Mouse (Mus musculus) lung, embryonic 16.5 days (tissue): ENCODE data around the gene Clspn. TPM values are rescaled to one million over a fixed set of nuclear protein-coding genes. Genes with fewer than 3 reads are reported as not detected.
A peak's percentile ranks its signal among the peaks of the same experiment; 100 is the strongest.

Experiments used
- ATAC-seq: fragments of 200-750 bp; cut with Nextera tagmentation; 2 replicates; pipeline ENCODE4 v1.8.0; 2017; ENCODE audit warnings: low read depth, mild to moderate bottlenecking, moderate library complexity
- H3K27ac ChIP-seq: fragments of 300-500 bp; sonication (generic); 2 replicates; pipeline ENCODE4 v1.5.1; 2014; ENCODE audit warnings: mild to moderate bottlenecking, control low read depth, low read length
- H3K27me3 ChIP-seq: fragments of 300-500 bp; sonication (generic); 2 replicates; pipeline ENCODE4 v1.6.1; 2014; ENCODE audit warnings: low read depth, low read length, mixed read lengths; ENCODE audit not compliant: control insufficient read depth, insufficient read depth
- H3K36me3 ChIP-seq: fragments of 300-500 bp; sonication (generic); 2 replicates; pipeline ENCODE4 v1.6.1; 2014; ENCODE audit warnings: low read length; ENCODE audit not compliant: control insufficient read depth, insufficient read depth
- H3K4me1 ChIP-seq: fragments of 300-500 bp; sonication (generic); replicated peaks from 2 replicates; pipeline ENCODE4 v1.6.1; 2014; ENCODE audit warnings: low read length, mixed read lengths; ENCODE audit not compliant: control insufficient read depth, insufficient read depth
- H3K4me2 ChIP-seq: fragments of 300-500 bp; sonication (generic); 2 replicates; pipeline ENCODE4 v1.6.1; 2014; ENCODE audit warnings: low read depth, low read length, control low read depth
- H3K4me3 ChIP-seq: fragments of 300-500 bp; sonication (generic); 2 replicates; pipeline ENCODE4 v1.5.1; 2014; ENCODE audit warnings: mild to moderate bottlenecking, low read length, control low read depth
- H3K9ac ChIP-seq: fragments of 300-500 bp; sonication (generic); 2 replicates; pipeline ENCODE4 v1.6.1; 2014; ENCODE audit warnings: low read length, control low read depth
- H3K9me3 ChIP-seq: fragments of 300-500 bp; sonication (generic); 2 replicates; pipeline ENCODE4 v1.6.1; 2016; ENCODE audit warnings: low read length; ENCODE audit not compliant: control insufficient read depth
- WGBS: fragments of 180-500 bp; shearing (Covaris S2); extraction: QIAGEN DNeasy Blood & Tissue Kit; methylation state at CpG from one replicate; pipeline ENCODE4 v1.1.7; 2014; 5-methylcytosine and 5-hydroxymethylcytosine counted together
- polyA plus RNA-seq: library from polyadenylated mRNA; unstranded; fragments of >200 nt; fragmentation: Nextera tagmentation; extraction: Ambion mirVana; gene quantifications from 2 replicates; pipeline ENCODE4 v1.2.1, GENCODE M21; 2015

Clspn gene
- polyA plus RNA-seq, result 37.5 and 41.3 TPM in 2 replicates

GRCm38 (mm10) chr4:126556809-126557711, at the start of gene Clspn:
Gene Clspn, plus strand, starts transcription at chr4:126556935.
- WGBS, result under 1% methylated on average over 54 of the region's 54 CpGs
- Histone ChIP-seq H3K9ac (peak within 1 kb of the TSS; percentile 78), H3K4me1 (peaks cover 11% of the 10 kb centered on the region), H3K27ac (peak within 1 kb of the TSS; percentile 51; the same call in 1 of the 2 replicates), H3K4me3 (peak within 1 kb of the TSS; percentile 74), H3K36me3 (peaks cover 10% of the 10 kb centered on the region; the same call in 1 of the 2 replicates), H3K4me2 (peak within 1 kb of the TSS; percentile 74), H3K27me3 (no peaks in the 10 kb centered on the region), H3K9me3 (no peaks in the 10 kb centered on the region)
- ATAC-seq, result peak; percentile 98

GRCm38 (mm10) chr4:126508110-126508899, 48.4 kb upstream of the Clspn start:
- Histone ChIP-seq H3K9ac (no peak overlapping the region), H3K27ac (no peak overlapping the region), H3K27me3 (no peaks in the 10 kb centered on the region), H3K9me3 (no peaks in the 10 kb centered on the region), H3K4me1 (no peaks in the 10 kb centered on the region), H3K36me3 (peaks cover 2% of the 10 kb centered on the region; the same call in 1 of the 2 replicates), H3K4me2 (no peak overlapping the region), H3K4me3 (no peak overlapping the region)
- ATAC-seq, result no peak
- 59% methylated on average over 14 of the region's 14 CpGs for WGBS

- ATAC-seq, result no peak
- no peak overlapping the region for H3K4me3 ChIP-seq
- no peak overlapping the region for H3K9ac ChIP-seq
- no peaks in the 10 kb centered on the region for H3K27me3 ChIP-seq
- no peaks in the 10 kb centered on the region for H3K4me1 ChIP-seq
- no peak overlapping the region for H3K27ac ChIP-seq
- peaks cover 2% of the 10 kb centered on the region; the same call in 1 of the 2 replicates for H3K36me3 ChIP-seq
- WGBS, result 82% methylated on average over 2 of the region's 2 CpGs
- H3K4me2 ChIP-seq, result no peak overlapping the region
- H3K9me3 ChIP-seq, result no peaks in the 10 kb centered on the region
Measured at GRCm38 (mm10) chr4:126509072-126509471, 47.7 kb upstream of the Clspn start.

GRCm38 (mm10) chr4:126511013-126511412, 45.7 kb upstream of the Clspn start:
- WGBS, result 57% methylated on average over 5 of the region's 5 CpGs

GRCm38 (mm10) chr4:126512308-126513066, 44.2 kb upstream of the Clspn start:
- H3K9ac ChIP-seq, result no peak overlapping the region
- peak; percentile 94 for ATAC-seq

More at GRCm38 (mm10) chr4:126511013-126511412, 45.7 kb upstream of the Clspn start:
- ATAC-seq, result no peak
- Histone ChIP-seq H3K9ac (no peak overlapping the region), H3K36me3 (peaks cover 2% of the 10 kb centered on the region; the same call in 1 of the 2 replicates), H3K4me3 (no peak overlapping the region), H3K9me3 (no peaks in the 10 kb centered on the region), H3K27me3 (no peaks in the 10 kb centered on the region), H3K4me1 (no peaks in the 10 kb centered on the region), H3K4me2 (no peak overlapping the region), H3K27ac (peak overlapping the region; percentile 92)

GRCm38 (mm10) chr4:126526164-126526563, 30.6 kb upstream of the Clspn start:
- peak; percentile 80 for ATAC-seq
- Histone ChIP-seq H3K9me3 (no peaks in the 10 kb centered on the region), H3K4me2 (no peak overlapping the region), H3K4me1 (0 out of 2 replicates have a peak, but pooled peaks cover 2% of the 10 kb centered on the region), H3K36me3 (no peaks in the 10 kb centered on the region), H3K9ac (no peak overlapping the region), H3K27me3 (no peaks in the 10 kb centered on the region; the same call in 1 of the 2 replicates), H3K27ac (peak overlapping the region; percentile 22; the same call in 1 of the 2 replicates), H3K4me3 (no peak overlapping the region)
- WGBS, result 51% methylated on average over 3 of the region's 3 CpGs

More at GRCm38 (mm10) chr4:126512308-126513066, 44.2 kb upstream of the Clspn start:
- Histone ChIP-seq H3K4me1 (no peaks in the 10 kb centered on the region), H3K4me3 (no peak overlapping the region), H3K27ac (peak overlapping the region; percentile 92), H3K4me2 (no peak overlapping the region), H3K36me3 (no peaks in the 10 kb centered on the region; the same call in 1 of the 2 replicates), H3K9me3 (no peaks in the 10 kb centered on the region), H3K27me3 (no peaks in the 10 kb centered on the region)
- WGBS, result 51% methylated on average over 6 of the region's 6 CpGs

- no peaks in the 10 kb centered on the region for H3K9me3 ChIP-seq
- H3K4me3 ChIP-seq, result no peak overlapping the region
- H3K36me3 ChIP-seq, result no peaks in the 10 kb centered on the region
- no peak overlapping the region for H3K4me2 ChIP-seq
- 94% methylated on average over 5 of the region's 5 CpGs for WGBS
- no peak overlapping the region for H3K27ac ChIP-seq
- H3K27me3 ChIP-seq, result no peaks in the 10 kb centered on the region; the same call in 1 of the 2 replicates
- no peak overlapping the region for H3K9ac ChIP-seq
- no peak for ATAC-seq
- H3K4me1 ChIP-seq, result peaks cover 4% of the 10 kb centered on the region
Measured at GRCm38 (mm10) chr4:126526828-126527227, 29.9 kb upstream of the Clspn start.

- 30% methylated on average over 5 of the region's 5 CpGs for WGBS
Measured at GRCm38 (mm10) chr4:126532292-126532691, 24.4 kb upstream of the Clspn start.

More at GRCm38 (mm10) chr4:126532292-126532691, 24.4 kb upstream of the Clspn start:
- Histone ChIP-seq H3K9me3 (no peaks in the 10 kb centered on the region), H3K4me1 (peaks cover 10% of the 10 kb centered on the region), H3K9ac (peak overlapping the region; percentile 94), H3K27ac (no peak overlapping the region), H3K4me3 (peak overlapping the region; percentile 94), H3K36me3 (no peaks in the 10 kb centered on the region), H3K27me3 (no peaks in the 10 kb centered on the region; the same call in 1 of the 2 replicates), H3K4me2 (peak overlapping the region; percentile 77)
- ATAC-seq, result no peak
